Mouse (Mus musculus) midbrain, embryonic 11.5 days (tissue): ENCODE measurements at regions not wholly inside any gene's neighbourhood (a gene's known extent, or its start where the extent isn't known, plus 50 kb on each side); places are given as distances from the start of the nearest gene placed in this dataset.

Experiments used
- ATAC-seq: fragments of 200-750 bp; cut with Nextera tagmentation; 2 replicates; pipeline ENCODE4 v1.8.0; 2017; ENCODE audit warnings: moderate TSS enrichment, moderate library complexity; ENCODE audit not compliant: low FRiP score
- DNase-seq: peaks from one replicate; pipeline ENCODE4 v3.0.0; 2015; ENCODE audit warnings: low spot score; ENCODE audit errors: missing footprints
- H3K27ac ChIP-seq: fragments of 300-500 bp; sonication (generic); 2 replicates; pipeline ENCODE4 v1.5.1; 2014; ENCODE audit warnings: low read depth, low read length
- H3K27me3 ChIP-seq: fragments of 300-500 bp; sonication (generic); 2 replicates; pipeline ENCODE4 v1.6.1; 2014; ENCODE audit warnings: mild to moderate bottlenecking, low read length, moderate library complexity, mixed read lengths; ENCODE audit not compliant: control insufficient read depth, insufficient read depth
- H3K36me3 ChIP-seq: fragments of 300-500 bp; sonication (generic); 2 replicates; pipeline ENCODE4 v1.6.1; 2014; ENCODE audit warnings: mild to moderate bottlenecking, low read length, moderate library complexity, mixed read lengths; ENCODE audit not compliant: control insufficient read depth, insufficient read depth
- H3K4me1 ChIP-seq: fragments of 300-500 bp; sonication (generic); 2 replicates; pipeline ENCODE4 v1.6.1; 2014; ENCODE audit warnings: low read length; ENCODE audit not compliant: control insufficient read depth, insufficient read depth
- H3K4me2 ChIP-seq: fragments of 300-500 bp; sonication (generic); 2 replicates; pipeline ENCODE4 v1.6.1; 2014; ENCODE audit warnings: mild to moderate bottlenecking, moderate library complexity
- H3K4me3 ChIP-seq: fragments of 300-500 bp; sonication (generic); 2 replicates; pipeline ENCODE4 v1.5.1; 2014; ENCODE audit warnings: low read depth, low read length
- H3K9ac ChIP-seq: fragments of 300-500 bp; sonication (generic); 2 replicates; pipeline ENCODE4 v1.6.1; 2014; ENCODE audit warnings: low read length
- H3K9me3 ChIP-seq: fragments of 300-500 bp; sonication (generic); 2 replicates; pipeline ENCODE4 v1.6.1; 2016; ENCODE audit warnings: low read length; ENCODE audit not compliant: control insufficient read depth
- WGBS: fragments of 180-500 bp; shearing (Covaris S2); extraction: QIAGEN DNeasy Blood & Tissue Kit; methylation state at CpG from one replicate; pipeline ENCODE4 v1.1.7; 2014; 5-methylcytosine and 5-hydroxymethylcytosine counted together

DNA sequence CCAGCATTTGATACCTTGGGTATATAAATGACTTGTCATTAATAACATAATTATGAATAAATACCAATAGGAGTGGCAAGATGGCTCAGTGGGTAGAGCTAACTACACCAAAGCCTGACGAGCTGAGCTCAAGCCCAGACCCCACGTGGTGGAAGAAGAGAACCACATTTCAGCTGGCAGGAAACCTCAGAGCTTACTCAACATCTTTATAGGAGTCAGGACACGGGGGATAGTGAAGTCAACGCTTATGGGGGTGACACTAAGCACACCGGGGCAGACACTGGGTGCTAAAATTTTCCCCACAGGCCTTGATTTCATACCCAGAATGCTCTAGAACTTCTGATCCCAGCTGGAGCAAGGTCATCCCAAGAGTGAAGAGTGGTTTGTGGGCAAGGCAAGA, 259.3 kb downstream of the Setd4 start:
- DNase-seq: no peak
- no peaks in the 10 kb centered on the region for H3K27me3 ChIP-seq
- no peak for ATAC-seq
- 85% methylated on average over 5 of the region's 5 CpGs for WGBS
- H3K4me2 ChIP-seq: no peak overlapping the region
- H3K4me3 ChIP-seq: no peak overlapping the region
- no peaks in the 10 kb centered on the region for H3K4me1 ChIP-seq
- H3K9ac ChIP-seq: no peak overlapping the region
- H3K9me3 ChIP-seq: no peaks in the 10 kb centered on the region
- no peaks in the 10 kb centered on the region for H3K36me3 ChIP-seq
- no peak overlapping the region for H3K27ac ChIP-seq

- H3K9ac ChIP-seq: no peak overlapping the region
Observed at GRCm38 (mm10) chr16:93342701-93343100, 261.2 kb downstream of the Setd4 start.

DNA sequence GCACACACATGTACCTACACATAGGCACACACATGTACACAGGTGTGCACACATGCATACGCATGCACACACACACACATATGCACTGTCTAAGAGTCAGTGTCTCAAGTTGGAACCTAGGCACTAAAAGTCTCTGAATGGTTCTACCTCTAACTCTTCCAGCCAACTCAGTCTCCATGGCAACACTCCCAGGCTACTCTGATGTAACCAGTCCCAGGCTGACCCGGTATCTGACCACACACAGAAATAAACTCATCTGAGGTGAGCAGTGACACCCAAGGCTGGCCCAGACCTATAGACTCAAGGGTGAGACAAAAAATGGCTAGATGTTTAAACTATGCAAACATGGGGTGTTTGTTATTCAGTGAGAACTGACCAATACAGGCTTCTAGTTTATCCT, 262.1 kb downstream of the Setd4 start:
- H3K36me3 ChIP-seq: no peaks in the 10 kb centered on the region
- H3K4me1 ChIP-seq: no peaks in the 10 kb centered on the region
- H3K27ac ChIP-seq: no peak overlapping the region
- no peak overlapping the region for H3K4me2 ChIP-seq
- no peak overlapping the region for H3K4me3 ChIP-seq
- WGBS: 94% methylated on average over 2 of the region's 2 CpGs
- DNase-seq (no peak), ATAC-seq (no peak)
- H3K9me3 ChIP-seq: no peaks in the 10 kb centered on the region
- H3K27me3 ChIP-seq: no peaks in the 10 kb centered on the region
- H3K9ac ChIP-seq: no peak overlapping the region

More at GRCm38 (mm10) chr16:93342701-93343100, 261.2 kb downstream of the Setd4 start:
- no peaks in the 10 kb centered on the region for H3K4me1 ChIP-seq
- H3K4me2 ChIP-seq: no peak overlapping the region
- H3K9me3 ChIP-seq: no peaks in the 10 kb centered on the region
- H3K27ac ChIP-seq: no peak overlapping the region
- no peaks in the 10 kb centered on the region for H3K36me3 ChIP-seq
- no peak overlapping the region for H3K4me3 ChIP-seq
- 94% methylated on average over 2 of the region's 2 CpGs for WGBS
- H3K27me3 ChIP-seq: no peaks in the 10 kb centered on the region
- no peak for ATAC-seq
- DNase-seq: no peak

GRCm38 (mm10) chr16:93338806-93339205, 265.1 kb downstream of the Setd4 start:
- Histone ChIP-seq H3K36me3 (no peaks in the 10 kb centered on the region), H3K27ac (no peak overlapping the region), H3K9me3 (no peaks in the 10 kb centered on the region), H3K4me3 (no peak overlapping the region), H3K4me2 (no peak overlapping the region), H3K27me3 (no peaks in the 10 kb centered on the region), H3K4me1 (peaks cover 2% of the 10 kb centered on the region; the same call in 1 of the 2 replicates), H3K9ac (no peak overlapping the region)
- 81% methylated on average over 6 of the region's 6 CpGs for WGBS
- ATAC-seq (no peak), DNase-seq (no peak)

GRCm38 (mm10) chr16:93335322-93336111, 268.3 kb downstream of the Setd4 start:
- Histone ChIP-seq H3K9ac (no peak overlapping the region), H3K36me3 (no peaks in the 10 kb centered on the region), H3K27ac (no peak overlapping the region), H3K27me3 (no peaks in the 10 kb centered on the region), H3K4me3 (no peak overlapping the region), H3K4me1 (peaks cover 2% of the 10 kb centered on the region; the same call in 1 of the 2 replicates), H3K9me3 (no peaks in the 10 kb centered on the region), H3K4me2 (no peak overlapping the region)
- 88% methylated on average over 11 of the region's 11 CpGs for whole genome bisulfite sequencing
- no peak for DNase-seq
- ATAC-seq: no peak

DNA sequence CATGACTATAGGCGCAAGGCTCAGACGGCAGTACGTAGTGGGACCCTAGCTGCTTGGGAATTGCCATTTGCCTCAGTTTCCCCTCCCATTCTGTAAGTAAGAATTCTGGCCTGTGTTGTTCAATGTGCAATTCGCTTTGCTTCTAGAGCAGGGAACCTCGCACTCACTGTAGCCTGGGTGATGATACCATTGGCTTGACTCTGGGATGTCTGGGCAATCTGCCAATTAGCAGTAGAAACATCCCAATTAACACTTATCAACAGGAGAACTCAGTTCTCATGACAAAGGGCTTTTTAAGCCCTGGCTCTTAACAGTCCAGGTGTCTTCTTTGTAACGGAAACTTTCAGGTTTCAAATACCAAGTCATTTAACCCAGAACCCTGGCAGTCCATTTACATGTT, 270.2 kb downstream of the Setd4 start:
- Histone ChIP-seq H3K4me1 (peaks cover 2% of the 10 kb centered on the region; the same call in 1 of the 2 replicates), H3K4me2 (no peak overlapping the region), H3K27me3 (no peaks in the 10 kb centered on the region), H3K4me3 (no peak overlapping the region), H3K36me3 (no peaks in the 10 kb centered on the region), H3K27ac (no peak overlapping the region), H3K9ac (no peak overlapping the region), H3K9me3 (no peaks in the 10 kb centered on the region)
- no peak for ATAC-seq
- DNase-seq: no peak
- 87% methylated on average over 6 of the region's 6 CpGs for WGBS

- Histone ChIP-seq H3K4me1 (no peaks in the 10 kb centered on the region), H3K4me3 (no peak overlapping the region), H3K4me2 (no peak overlapping the region), H3K36me3 (no peaks in the 10 kb centered on the region), H3K9ac (no peak overlapping the region), H3K27me3 (no peaks in the 10 kb centered on the region), H3K9me3 (no peaks in the 10 kb centered on the region), H3K27ac (no peak overlapping the region)
- ATAC-seq (no peak), DNase-seq (no peak)
- 38% methylated on average over 13 of the region's 13 CpGs for WGBS
Observed at GRCm38 (mm10) chr16:93328680-93329395, 275.0 kb downstream of the Setd4 start.

DNA sequence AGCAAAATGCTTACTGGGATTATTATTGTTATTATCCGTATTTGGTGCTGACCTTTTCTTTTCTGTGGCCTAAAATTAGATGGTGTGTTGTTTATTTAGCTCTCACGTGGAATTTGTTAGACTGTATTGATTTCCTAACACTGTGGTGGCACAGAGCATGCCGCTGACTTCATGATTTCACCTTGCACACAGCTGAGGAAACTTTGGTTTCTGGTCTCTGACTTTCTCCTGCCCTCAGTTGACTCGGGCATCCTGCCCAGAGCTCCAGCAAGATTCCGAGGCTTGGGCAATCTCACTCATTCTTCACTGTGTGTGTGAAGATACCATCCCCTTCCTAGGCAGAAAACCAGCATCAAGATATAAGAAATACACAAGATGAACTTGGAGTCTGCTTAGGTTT, 279.0 kb downstream of the Setd4 start:
- H3K4me1 ChIP-seq: no peaks in the 10 kb centered on the region
- no peak overlapping the region for H3K4me3 ChIP-seq
- H3K27ac ChIP-seq: no peak overlapping the region
- no peaks in the 10 kb centered on the region for H3K27me3 ChIP-seq
- ATAC-seq (no peak), DNase-seq (no peak)
- 81% methylated on average over 5 of the region's 5 CpGs for WGBS
- H3K4me2 ChIP-seq: no peak overlapping the region
- H3K9ac ChIP-seq: no peak overlapping the region
- H3K36me3 ChIP-seq: no peaks in the 10 kb centered on the region
- H3K9me3 ChIP-seq: no peaks in the 10 kb centered on the region

GRCm38 (mm10) chr16:93323172-93323571, 280.7 kb downstream of the Setd4 start:
- ATAC-seq (no peak), DNase-seq (no peak)
- Histone ChIP-seq H3K9me3 (no peaks in the 10 kb centered on the region), H3K9ac (no peak overlapping the region), H3K36me3 (no peaks in the 10 kb centered on the region), H3K4me1 (no peaks in the 10 kb centered on the region), H3K27ac (no peak overlapping the region), H3K27me3 (no peaks in the 10 kb centered on the region), H3K4me2 (no peak overlapping the region), H3K4me3 (no peak overlapping the region)
- 76% methylated on average over 5 of the region's 5 CpGs for WGBS
